Mouse (Mus musculus) thymus, adult 2 months (tissue): ENCODE data around the gene Ccndbp1. TPM values are rescaled to one million over a fixed set of nuclear protein-coding genes. Genes with fewer than 3 reads are reported as not detected.
"Not testable (repeated sequence)": the region's sequence is repeated elsewhere in the genome, so short reads cannot be mapped to it uniquely, and the experiment has no call there.

Experiments
- DNase-seq: peaks from one replicate; pipeline ENCODE4 v3.0.0; 2021
- H3K27ac ChIP-seq: fragments of 200-500 bp; 2 replicates; pipeline ENCODE4 v1.5.1; 2012; ENCODE audit warnings: low read length, control low read depth; ENCODE audit not compliant: control insufficient read depth, insufficient read depth
- H3K27me3 ChIP-seq: fragments of 200-500 bp; 2 replicates; pipeline ENCODE4 v1.6.1; 2012; ENCODE audit warnings: mild to moderate bottlenecking, low read length, moderate library complexity, mixed read lengths; ENCODE audit not compliant: control insufficient read depth, insufficient read depth
- H3K36me3 ChIP-seq: fragments of 200-500 bp; 2 replicates; pipeline ENCODE4 v1.6.1; 2012; ENCODE audit warnings: mild to moderate bottlenecking, low read length, moderate library complexity; ENCODE audit not compliant: control insufficient read depth, insufficient read depth
- H3K4me1 ChIP-seq: fragments of 200-500 bp; replicated peaks from 2 replicates; pipeline ENCODE4 v1.6.1; 2012; ENCODE audit warnings: low read length; ENCODE audit not compliant: control insufficient read depth, insufficient read depth
- H3K4me3 ChIP-seq: fragments of 200-500 bp; 2 replicates; pipeline ENCODE4 v1.5.1; 2012; ENCODE audit warnings: mild to moderate bottlenecking, low read length, control low read depth, moderate library complexity; ENCODE audit not compliant: control insufficient read depth, insufficient read depth
- CTCF ChIP-seq: fragments of 200-500 bp; IDR thresholded peaks from 2 replicates; pipeline ENCODE4 v1.5.1; 2012; ENCODE audit warnings: mild to moderate bottlenecking, control low read depth, low read length, moderate library complexity, borderline replicate concordance; ENCODE audit not compliant: control insufficient read depth, poor library complexity, insufficient read depth; ENCODE audit errors: extremely low read depth
- POLR2A ChIP-seq: fragments of 200-500 bp; IDR thresholded peaks from 2 replicates; pipeline ENCODE4 v1.6.1; 2012; ENCODE audit warnings: mild to moderate bottlenecking, low read length, control low read depth, moderate library complexity; ENCODE audit not compliant: control insufficient read depth, poor library complexity, insufficient read depth; ENCODE audit errors: extremely low read depth
- WGBS: fragments of 180-500 bp; shearing (Covaris S2); methylation state at CpG from one replicate; pipeline ENCODE4 v1.1.7; 2018; 5-methylcytosine and 5-hydroxymethylcytosine counted together
- polyA plus RNA-seq: library from polyadenylated mRNA; depleted of rRNA; stranded (reverse); fragments of >200 nt; gene quantifications from 2 replicates; pipeline ENCODE4 v1.2.3, GENCODE M21; 2012

The Ccndbp1 gene
- polyA plus RNA-seq, 1 experiment: 51.0 TPM

DNA sequence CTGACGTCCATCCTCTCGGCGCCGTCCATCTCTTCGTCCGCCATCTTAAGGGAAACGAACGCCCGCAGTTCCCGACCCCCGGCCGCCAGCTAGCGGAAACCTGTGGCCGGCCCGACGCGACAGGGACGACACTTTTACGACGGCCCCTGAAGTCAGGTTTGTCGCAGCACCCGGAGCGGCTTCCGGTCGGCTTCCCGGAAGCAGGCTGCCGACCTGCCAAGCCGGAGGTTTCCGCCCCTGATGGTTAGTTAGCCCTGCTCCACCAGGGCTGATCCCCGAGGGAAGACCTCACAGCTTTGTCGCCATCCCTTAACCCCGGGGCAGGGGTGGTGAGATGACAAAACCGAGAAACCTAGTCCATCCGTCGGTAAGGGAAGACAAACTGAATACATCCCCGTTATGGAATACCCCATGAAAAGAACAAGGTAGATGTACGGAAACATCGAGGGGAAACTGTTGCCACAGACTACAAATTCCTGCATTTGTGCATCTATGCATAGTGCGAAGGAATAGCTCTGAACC lies 37.6 kb upstream of the Ccndbp1 start, which contains the start of gene Ubr1:
TSS of gene Ubr1 (minus strand) at position 157 of the 522 bp plus-strand sequence.
- Histone ChIP-seq H3K4me1 (peaks cover 4% of the 10 kb centered on the region), H3K27me3 (no peaks in the 10 kb centered on the region), H3K36me3 (no peaks in the 10 kb centered on the region), H3K4me3 (peak within 1 kb of the TSS; percentile 94), H3K27ac (peak within 1 kb of the TSS; percentile 81)
- under 1% methylated on average over 39 of the region's 39 CpGs for WGBS
- TF ChIP-seq POLR2A: peak; percentile 96
- peak; percentile 60; the same call in 1 of the 2 replicates for TF ChIP-seq CTCF
- DNase-seq: peak; percentile 88

DNA sequence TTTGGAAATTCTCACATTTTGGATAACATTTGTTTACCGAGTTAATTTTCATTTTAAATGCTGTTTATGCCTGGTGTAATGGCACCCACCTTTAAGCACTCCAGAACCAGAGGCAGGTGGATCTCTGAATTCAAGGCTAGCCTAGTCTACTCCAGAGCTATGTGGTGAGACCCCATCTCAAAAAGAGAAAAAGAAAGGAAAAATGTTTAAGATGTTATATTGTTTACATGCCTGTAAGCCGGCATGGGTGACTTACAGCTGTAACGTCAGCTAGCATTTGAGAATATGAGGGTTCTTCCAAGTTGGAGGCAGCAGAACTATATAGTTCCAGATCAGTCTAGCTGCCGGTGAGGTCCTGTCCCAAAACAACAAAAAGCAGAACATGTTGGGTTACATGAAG lies 36.4 kb upstream of the Ccndbp1 start:
- no peak for TF ChIP-seq CTCF
- TF ChIP-seq POLR2A: no peak
- WGBS: 94% methylated on average over 4 of the region's 4 CpGs
- Histone ChIP-seq H3K36me3 (no peaks in the 10 kb centered on the region), H3K4me1 (peaks cover 4% of the 10 kb centered on the region), H3K27ac (no peak overlapping the region), H3K4me3 (no peak overlapping the region), H3K27me3 (no peaks in the 10 kb centered on the region)
- no peak for DNase-seq

DNA sequence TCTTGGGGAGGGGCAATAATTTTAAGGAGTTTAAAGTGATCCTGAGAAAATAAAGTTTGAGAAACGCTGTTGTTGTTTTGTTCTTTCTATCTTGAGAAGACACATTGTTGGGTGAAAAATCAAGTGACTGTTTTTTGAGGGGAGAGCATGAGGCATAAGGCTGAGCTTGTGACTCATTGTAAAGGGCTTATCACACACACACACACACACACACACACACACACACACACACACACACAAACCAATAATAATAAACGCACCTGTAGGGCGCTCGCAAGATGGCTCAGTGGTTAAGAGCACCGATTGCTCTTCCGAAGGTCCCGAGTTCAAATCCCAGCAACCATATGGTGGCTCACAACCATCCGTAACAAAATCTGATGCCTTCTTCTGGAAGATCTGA lies 35.9 kb upstream of the Ccndbp1 start:
- DNase-seq, H3K27me3 ChIP-seq, H3K4me3 ChIP-seq, H3K36me3 ChIP-seq, H3K27ac ChIP-seq, H3K4me1 ChIP-seq: not testable (repeated sequence)
- WGBS: 98% methylated on average over 8 of the region's 8 CpGs

DNA sequence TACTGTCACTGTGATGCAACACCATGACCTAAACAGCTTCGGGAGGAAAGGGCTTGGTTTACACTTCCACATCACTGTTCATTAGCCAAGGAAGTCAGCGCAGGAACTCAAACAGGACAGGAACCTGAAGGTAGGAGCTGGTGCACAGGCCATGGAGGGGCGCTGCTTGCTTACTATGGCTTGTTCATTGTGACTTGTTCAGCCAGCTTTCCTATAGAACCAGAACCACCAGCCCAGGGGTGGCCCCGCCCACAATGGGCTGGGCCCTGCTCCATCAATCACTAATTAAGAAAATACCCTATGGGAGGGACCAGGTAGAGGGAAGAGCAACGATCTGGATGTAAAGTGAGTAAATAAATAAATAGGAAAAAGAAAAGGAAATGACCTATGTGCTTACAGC lies 35.2 kb upstream of the Ccndbp1 start:
- Histone ChIP-seq H3K27ac (no peak overlapping the region), H3K27me3 (no peaks in the 10 kb centered on the region), H3K36me3 (no peaks in the 10 kb centered on the region), H3K4me1 (peaks cover 9% of the 10 kb centered on the region), H3K4me3 (no peak overlapping the region)
- DNase-seq: no peak
- TF ChIP-seq CTCF (no peak), POLR2A (no peak)
- 67% methylated on average over 5 of the region's 5 CpGs for WGBS

DNA sequence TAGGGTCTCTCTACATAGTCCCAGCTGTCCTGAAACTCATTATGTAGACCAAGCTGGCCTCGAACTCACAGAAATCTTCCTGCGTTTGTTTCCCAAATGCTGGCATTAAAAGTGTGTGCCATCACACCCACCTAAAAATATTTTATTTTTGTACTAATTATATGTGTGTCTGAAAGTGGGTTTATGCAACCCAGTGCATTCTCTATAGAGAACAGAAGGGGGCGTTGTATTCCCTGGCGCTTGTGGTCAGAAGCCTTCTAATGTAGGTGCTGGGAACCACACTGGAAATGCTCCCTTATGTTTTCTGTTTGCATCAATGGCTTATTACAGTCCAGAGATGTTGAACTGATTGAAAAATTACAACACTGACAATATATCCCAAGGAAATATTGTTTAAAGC lies 31.9 kb upstream of the Ccndbp1 start:
- peaks cover 6% of the 10 kb centered on the region for H3K4me1 ChIP-seq
- no peak for TF ChIP-seq CTCF
- no peak for TF ChIP-seq POLR2A
- no peaks in the 10 kb centered on the region for H3K27me3 ChIP-seq
- DNase-seq: no peak
- H3K36me3 ChIP-seq: no peaks in the 10 kb centered on the region; the same call in 1 of the 2 replicates
- no peak overlapping the region for H3K4me3 ChIP-seq
- H3K27ac ChIP-seq: no peak overlapping the region
- WGBS: 79% methylated on average over 4 of the region's 4 CpGs

DNA sequence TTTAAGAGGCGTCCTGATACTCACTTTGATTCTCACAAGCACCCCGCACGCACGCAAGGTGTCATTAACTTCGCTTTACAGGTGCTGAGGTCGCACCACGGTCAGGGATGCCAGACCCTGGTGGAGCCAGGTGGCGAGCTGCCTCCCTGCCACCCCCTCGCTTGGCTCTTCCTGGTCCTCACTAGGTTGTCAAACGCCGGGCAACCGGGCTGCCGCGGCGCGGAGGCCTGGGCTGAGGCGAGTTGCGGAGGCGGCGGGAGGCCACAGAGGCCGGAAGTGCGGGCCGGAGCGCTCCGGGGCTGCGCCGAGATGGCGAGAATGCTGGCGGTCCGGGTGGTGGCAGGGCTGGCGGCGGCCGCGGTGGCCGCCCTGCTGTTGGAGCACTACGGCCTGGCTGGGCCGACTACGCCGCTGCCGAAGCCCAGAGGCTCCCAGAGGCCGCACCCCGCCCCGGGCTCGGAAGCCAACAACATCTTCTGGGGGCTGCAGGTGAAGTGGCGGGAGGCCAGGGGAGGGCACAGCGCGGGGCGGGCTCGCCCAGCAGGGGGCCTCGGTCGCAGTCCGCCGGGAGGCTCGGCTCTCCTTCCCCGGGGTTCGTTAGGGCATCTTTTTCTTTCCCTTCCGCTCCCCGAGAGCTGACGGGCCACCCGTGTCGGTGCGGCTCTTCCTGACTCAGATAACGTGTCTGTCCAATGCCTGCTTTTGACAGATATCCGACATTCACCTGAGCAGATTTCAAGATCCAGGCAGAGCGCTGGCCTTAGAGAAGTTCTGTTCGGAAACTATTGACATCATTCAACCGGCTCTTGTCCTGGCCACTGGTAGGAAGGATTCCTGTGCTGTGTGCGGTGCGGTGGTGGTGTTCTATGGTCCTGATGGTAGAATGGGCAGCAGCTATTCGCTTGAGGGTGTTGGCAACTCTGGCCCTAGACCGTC lies 30.9 kb upstream of the Ccndbp1 start, which contains the start of gene Tmem62:
TSS of gene Tmem62 (plus strand) at position 28 of the 936 bp plus-strand sequence.
- Histone ChIP-seq H3K4me3 (peak within 1 kb of the TSS; percentile 75), H3K4me1 (peaks cover 5% of the 10 kb centered on the region), H3K27me3 (no peaks in the 10 kb centered on the region), H3K36me3 (no peaks in the 10 kb centered on the region; the same call in 1 of the 2 replicates), H3K27ac (peak within 1 kb of the TSS; percentile 32)
- peak; percentile 73; the same call in 1 of the 2 replicates for TF ChIP-seq CTCF
- 0 out of 2 replicates have a peak, but pooled peaks have one; percentile 33 for TF ChIP-seq POLR2A
- WGBS: 3% methylated on average over 69 of the region's 71 CpGs
- DNase-seq: peak; percentile 78
